Mouse (Mus musculus) macrophage (primary cell): Measurements from ENCODE around the gene 4930550L24Rik. TPM values are rescaled to one million over a fixed set of nuclear protein-coding genes. Genes with fewer than 3 reads are reported as not detected.

Source experiments
- H3K27ac ChIP-seq: fragments of 350-480 bp; formaldehyde crosslinking; 2 replicates; pipeline ENCODE4 v1.9.0; 2021
- H3K36me3 ChIP-seq: fragments of 350-480 bp; formaldehyde crosslinking; 2 replicates; pipeline ENCODE4 v1.9.0; 2021; ENCODE audit errors: inconsistent target
- H3K4me3 ChIP-seq: fragments of 350-480 bp; formaldehyde crosslinking; 2 replicates; pipeline ENCODE4 v1.9.0; 2021; ENCODE audit errors: inconsistent target
- H3K79me2 ChIP-seq: fragments of 350-480 bp; formaldehyde crosslinking; 2 replicates; pipeline ENCODE4 v1.9.0; 2021; ENCODE audit errors: inconsistent target
- WGBS: methylation state at CpG from one replicate; pipeline ENCODE4 v1.1.7; 2026; ENCODE audit warnings: inconsistent platforms; ENCODE audit not compliant: missing documents; 5-methylcytosine and 5-hydroxymethylcytosine counted together
- polyA plus RNA-seq: library from polyadenylated mRNA; stranded (reverse); fragments of 250-400 nt; gene quantifications from 3 replicates; pipeline ENCODE4 v1.2.4, GENCODE M21; 2018; ENCODE audit warnings: inconsistent platforms
- total RNA-seq, 78 experiments: library from RNA; depleted of rRNA; stranded (reverse); fragments of 250-400 nt; gene quantifications; 1 replicate in 9 of 78; 2 replicates in 24 of 78; 3 replicates in 43 of 78; 4 replicates in 2 of 78; pipeline ENCODE4 v1.2.4; 2018; ENCODE audit warnings: inconsistent platforms in 56 of 78

Gene 4930550L24Rik
- not detected for total RNA-seq (2018; cell fraction: chromatin; rRNA removed)
- under 1 TPM in 3 of 26 experiments, not detected in 23; 0.05 to 0.10 (median 0.07) TPM for total RNA-seq (2018; cell fraction: cytosol; rRNA removed)
- total RNA-seq (2018; cell fraction: nucleus; rRNA removed), result not detected
- not detected in 3 replicates for polyA plus RNA-seq

- WGBS, result 70% methylated on average over 2 of the region's 2 CpGs
- Histone ChIP-seq H3K27ac (no peak within 1 kb of the TSS), H3K36me3 (no peaks in the 10 kb centered on the region), H3K4me3 (no peak within 1 kb of the TSS), H3K79me2 (no peaks in the 10 kb centered on the region)
These were observed at the start of gene 4930550L24Rik for GRCm38 (mm10) chrX:58909060-58909459. Gene 4930550L24Rik, plus strand, starts transcription at chrX:58909360.

GRCm38 (mm10) chrX:58900753-58901152 lies 8.4 kb upstream of the 4930550L24Rik start:
- Histone ChIP-seq H3K79me2 (no peaks in the 10 kb centered on the region), H3K27ac (no peak overlapping the region), H3K4me3 (no peak overlapping the region), H3K36me3 (no peaks in the 10 kb centered on the region)
- 80% methylated on average over 1 of the region's 1 CpGs for WGBS

- 83% methylated on average over 1 of the region's 2 CpGs for WGBS
These were observed 58.8 kb downstream of the 4930550L24Rik start for GRCm38 (mm10) chrX:58967969-58968368.

More at GRCm38 (mm10) chrX:58967969-58968368, 58.8 kb downstream of the 4930550L24Rik start:
- no peaks in the 10 kb centered on the region for H3K79me2 ChIP-seq
- H3K27ac ChIP-seq, result no peak overlapping the region
- H3K4me3 ChIP-seq, result no peak overlapping the region
- no peaks in the 10 kb centered on the region for H3K36me3 ChIP-seq
